Comparison of ENCODE assay signal across 14 mouse cellular contexts in the genomic region with DNA sequence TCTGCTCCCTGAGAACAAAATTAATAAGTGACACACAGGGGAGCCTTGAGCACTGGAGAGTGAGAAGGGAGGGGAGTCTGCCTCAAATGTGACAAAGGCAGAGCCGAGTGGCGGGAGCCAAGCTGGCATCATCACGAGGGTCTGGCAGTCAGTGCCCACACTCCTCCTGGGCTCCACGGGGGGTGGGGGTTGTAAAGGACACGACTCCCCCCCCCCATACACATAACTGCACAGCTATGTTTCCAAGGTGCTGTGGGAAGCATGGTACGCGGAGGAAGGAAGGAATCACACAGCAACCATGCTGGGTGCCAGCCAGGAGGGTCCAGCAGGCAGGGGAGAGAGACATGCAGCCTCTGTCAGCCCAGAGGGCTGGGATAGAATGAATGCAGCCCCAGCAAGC.
A peak's percentile ranks its signal among the peaks of the same experiment; 100 is the strongest.
DNase-seq lines count a peak whose midpoint lies in the region; ATAC-seq lines count a peak whose summit lies in the region.
"Had no signal": no experiment of that assay in that cellular context is flagged by ENCODE, and none has a peak within 500 bp of the region (broad histone marks: within the 10 kb centered on the region; RNA-seq: fewer than 3 reads in every experiment).

No protein-coding gene starts in this region.

- H3K9ac ChIP-seq in forebrain, embryonic 15.5 days (replicated peaks), result no peak overlapping the region
- H3K9ac ChIP-seq in midbrain, embryonic 12.5 days (replicated peaks), result no peak overlapping the region
- H3K9ac ChIP-seq in heart, embryonic 11.5 days (ENCODE audit: low read depth, low read length), result no peak overlapping the region
- H3K9ac ChIP-seq: limb, embryonic 13.5 days; lung, embryonic 14.5 days had no signal

- peak; percentile 86 for DNase-seq in brain, adult 2 months (ENCODE audit: low read depth, low spot score)
- peak; percentile 85 for DNase-seq in cerebellum, adult 11-12 months
- no peak for DNase-seq in embryo, embryonic 10 days (ENCODE audit: low spot score)
- DNase-seq in layer of hippocampus, adult 11-12 months (ENCODE audit: low spot score), result no peak
- DNase-seq: adrenal gland, adult 2 months; kidney, postnatal 10 days; lung, embryonic 14.5 days; right cerebral cortex, postnatal 14 days had no signal

- no peaks in the 10 kb centered on the region for H3K36me3 ChIP-seq in forebrain, embryonic 15.5 days
- no peaks in the 10 kb centered on the region for H3K36me3 ChIP-seq in midbrain, embryonic 12.5 days
- no peaks in the 10 kb centered on the region for H3K36me3 ChIP-seq in heart, embryonic 11.5 days (ENCODE audit: control insufficient read depth, insufficient read depth, low read length)
- H3K36me3 ChIP-seq: limb, embryonic 13.5 days had no signal

- H3K9me3 ChIP-seq in forebrain, embryonic 15.5 days, result no peaks in the 10 kb centered on the region
- H3K9me3 ChIP-seq in midbrain, embryonic 12.5 days, result no peaks in the 10 kb centered on the region
- H3K9me3 ChIP-seq in heart, embryonic 11.5 days (replicated peaks; ENCODE audit: control insufficient read depth, low read length), result no peaks in the 10 kb centered on the region
- H3K9me3 ChIP-seq: limb, embryonic 13.5 days had no signal

- H3K4me2 ChIP-seq in forebrain, embryonic 15.5 days (replicated peaks), result peak overlapping the region; percentile 11; the same call in 1 of the 2 replicates
- H3K4me2 ChIP-seq in midbrain, embryonic 12.5 days (replicated peaks), result no peak overlapping the region
- H3K4me2 ChIP-seq in heart, embryonic 11.5 days, result no peak overlapping the region
- H3K4me2 ChIP-seq: limb, embryonic 13.5 days; lung, embryonic 14.5 days had no signal

- no peak overlapping the region for H3K4me3 ChIP-seq in forebrain, embryonic 15.5 days
- no peak overlapping the region for H3K4me3 ChIP-seq in midbrain, embryonic 12.5 days
- no peak overlapping the region for H3K4me3 ChIP-seq in heart, embryonic 11.5 days (ENCODE audit: low read depth, low read length)
- H3K4me3 ChIP-seq: limb, embryonic 13.5 days had no signal

- H3K4me1 ChIP-seq in forebrain, embryonic 15.5 days, result peaks cover 13% of the 10 kb centered on the region
- H3K4me1 ChIP-seq in midbrain, embryonic 12.5 days, result peaks cover 17% of the 10 kb centered on the region
- H3K4me1 ChIP-seq in heart, embryonic 11.5 days (ENCODE audit: control insufficient read depth, insufficient read depth, low read length), result no peaks in the 10 kb centered on the region
- H3K4me1 ChIP-seq: limb, embryonic 13.5 days had no signal

- no peaks in the 10 kb centered on the region for H3K27me3 ChIP-seq in forebrain, embryonic 15.5 days
- H3K27me3 ChIP-seq in midbrain, embryonic 12.5 days, result peaks cover 12% of the 10 kb centered on the region; the same call in 1 of the 2 replicates
- H3K27me3 ChIP-seq in heart, embryonic 11.5 days (ENCODE audit: control insufficient read depth, insufficient read depth, low read length), result 0 out of 2 replicates have a peak, but pooled peaks cover 4% of the 10 kb centered on the region

- peak; percentile 58; the same call in 1 of the 2 replicates for ATAC-seq in forebrain, embryonic 15.5 days (replicated peaks)
- ATAC-seq in midbrain, embryonic 12.5 days (ENCODE audit: low FRiP score, low read depth), result no peak
- no peak for ATAC-seq in heart, embryonic 11.5 days (replicated peaks; ENCODE audit: insufficient number of reproducible peaks, low FRiP score, low TSS enrichment)
- ATAC-seq: CD4-positive, CD25-positive, alpha-beta regulatory T cell, adult 4 months; intestine, embryonic 16.5 days had no signal

- peak overlapping the region; percentile 28 for H3K27ac ChIP-seq in forebrain, embryonic 15.5 days (replicated peaks)
- peak overlapping the region; percentile 40; the same call in 1 of the 2 replicates for H3K27ac ChIP-seq in midbrain, embryonic 12.5 days (replicated peaks)
- H3K27ac ChIP-seq in heart, embryonic 11.5 days (ENCODE audit: low read depth, low read length), result no peak overlapping the region
- H3K27ac ChIP-seq: limb, embryonic 13.5 days had no signal

- WGBS in forebrain, embryonic 15.5 days, result 25% methylated on average over 7 of the region's 7 CpGs
- WGBS in midbrain, embryonic 12.5 days, result 61% methylated on average over 7 of the region's 7 CpGs
- WGBS in heart, embryonic 11.5 days (ENCODE audit: insufficient replicate concordance), result 71% methylated on average over 7 of the region's 7 CpGs

Comparison
In these comparisons a context has a peak if more than half of its experiments do, and no peak if none do; other contexts are left out.
1. DNase-seq: peak in brain, adult 2 months (single experiment) and cerebellum, adult 11-12 months (single experiment); none in embryo, embryonic 10 days (single experiment) and layer of hippocampus, adult 11-12 months (single experiment).